Mouse (Mus musculus) frontal cortex, postnatal 36 days (tissue): ENCODE measurements at regions not wholly inside any gene's neighbourhood (a gene's known extent, or its start where the extent isn't known, plus 50 kb on each side); places are given as distances from the start of the nearest gene placed in this dataset.

ENCODE experiments used
- DNase-seq, 2 experiments: peaks; one replicate each; pipeline ENCODE4 v3.0.0; 2022; ENCODE audit warnings: low spot score in 2 of 2

- no peak for DNase-seq
Observed at GRCm38 (mm10) chr5:95864252-95864651, 88.5 kb downstream of the E330014E10Rik start.

- DNase-seq, result no peak
Observed at GRCm38 (mm10) chr5:95864725-95865492, 89.1 kb downstream of the E330014E10Rik start.

GRCm38 (mm10) chr5:95865516-95865915 lies 89.7 kb downstream of the E330014E10Rik start:
- no peak for DNase-seq

GRCm38 (mm10) chr5:95866848-95867495 lies 89.8 kb upstream of the Cxcl13 start:
- DNase-seq, result no peak

DNA sequence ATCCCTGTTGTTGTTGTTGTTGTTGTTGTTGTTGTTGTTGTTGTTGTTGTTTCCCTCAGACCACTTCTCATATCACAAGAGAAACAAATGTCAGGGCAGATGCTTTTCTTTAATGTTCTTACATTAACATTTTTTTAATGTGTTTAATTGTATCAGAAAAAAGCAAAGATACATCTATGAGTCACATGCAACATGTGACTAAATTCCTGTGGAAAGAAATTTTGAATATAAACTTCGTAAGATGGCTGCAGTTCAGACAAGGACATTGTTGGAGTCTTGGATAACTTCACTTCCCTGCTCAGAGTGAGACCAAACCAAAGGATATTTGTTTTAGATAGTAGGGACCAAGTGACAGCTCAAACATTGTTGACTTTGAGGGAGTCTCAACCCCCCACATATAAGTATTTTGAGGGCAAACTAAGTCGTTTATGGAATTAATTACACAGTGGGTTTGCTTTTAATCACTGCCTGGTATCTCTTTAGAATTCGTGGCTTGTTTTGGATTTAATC lies 86.4 kb upstream of the Cxcl13 start:
- no peak for DNase-seq

GRCm38 (mm10) chr5:95874969-95875368 lies 81.8 kb upstream of the Cxcl13 start:
- no peak for DNase-seq

DNA sequence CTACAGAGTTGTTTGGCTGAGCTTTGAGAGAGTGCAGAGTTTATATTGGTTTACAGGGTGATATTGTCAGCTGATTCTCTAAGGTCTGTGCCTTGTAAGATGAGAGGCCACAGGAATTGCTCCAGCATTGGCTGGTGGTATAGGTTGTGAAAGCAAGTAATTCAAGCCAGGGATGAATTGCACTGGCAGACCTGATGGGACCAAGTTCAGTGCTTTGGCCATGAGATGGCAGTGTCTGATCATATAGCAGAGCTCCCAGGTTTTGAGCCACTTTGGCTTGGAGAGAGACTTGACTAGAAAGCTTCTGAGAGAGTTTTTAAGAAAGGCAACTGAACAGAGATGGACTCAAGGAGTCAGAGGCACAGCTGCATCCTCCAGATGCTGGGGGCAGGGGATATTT lies 75.8 kb upstream of the Cxcl13 start:
- peak; percentile 60 to 78 for DNase-seq
